Mouse (Mus musculus): ENCODE measurements at regions not wholly inside any gene's neighbourhood (a gene's known extent, or its start where the extent isn't known, plus 50 kb on each side); places are given as distances from the start of the nearest gene placed in this dataset.

DNA sequence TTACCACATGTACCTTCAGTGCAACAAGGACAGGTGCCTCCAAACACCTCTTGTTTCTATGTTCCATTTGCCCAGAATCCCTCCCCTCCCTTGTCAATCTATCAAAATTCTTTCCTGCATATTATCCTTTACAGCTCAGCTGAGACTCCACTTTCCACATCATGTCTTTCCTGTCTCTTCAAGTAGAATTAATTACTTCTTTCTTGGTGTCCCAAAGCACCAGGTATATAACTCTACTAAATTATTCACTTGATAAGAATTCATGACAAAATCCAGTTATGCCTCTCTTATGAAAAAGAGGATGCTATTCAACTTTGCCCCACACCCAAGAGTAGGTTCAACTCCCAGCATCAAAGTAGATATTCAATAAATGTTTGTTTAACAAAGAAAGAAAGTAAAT lies 228.4 kb upstream of the Smc2 start:
- TF ChIP-seq POLR2A (IDR thresholded peaks at IDR 0.05; ENCODE audit: borderline replicate concordance, insufficient read depth, low read length) (no peak), CTCF (IDR thresholded peaks at IDR 0.05; ENCODE audit: borderline replicate concordance, insufficient read depth, low read depth, low read length) (no peak)
